Mouse (Mus musculus) myocyte (in vitro differentiated cells): Measurements from ENCODE around the gene Chil4. TPM values are rescaled to one million over a fixed set of nuclear protein-coding genes. Genes with fewer than 3 reads are reported as not detected.
"Not testable (repeated sequence)": the region's sequence is repeated elsewhere in the genome, so short reads cannot be mapped to it uniquely, and the experiment has no call there.

ENCODE experiments used
- H3K27me3 ChIP-seq: one replicate; pipeline ENCODE4 v1.6.1; 2011; ENCODE audit not compliant: control insufficient read depth, insufficient read depth, insufficient read length
- H3K36me3 ChIP-seq: one replicate; pipeline ENCODE4 v1.6.1; 2011; ENCODE audit not compliant: control insufficient read depth, insufficient read depth
- H3K4me2 ChIP-seq: one replicate; pipeline ENCODE4 v1.6.1; 2011; ENCODE audit warnings: low read depth, control low read depth
- H3K4me3 ChIP-seq: one replicate; pipeline ENCODE4 v1.5.1; 2011; ENCODE audit warnings: mild to moderate bottlenecking, control low read depth, moderate library complexity
- H3K79me2 ChIP-seq: one replicate; pipeline ENCODE4 v1.6.1; 2011; ENCODE audit not compliant: control insufficient read depth, insufficient read depth
- H3ac ChIP-seq: one replicate; pipeline ENCODE4 v1.6.1; 2011; ENCODE audit not compliant: control insufficient read depth, insufficient read length
- CEBPB ChIP-seq: IDR thresholded peaks from 2 replicates; pipeline ENCODE4 v1.6.1; 2011; ENCODE audit warnings: mild to moderate bottlenecking, moderate library complexity; ENCODE audit not compliant: poor library complexity, insufficient read depth, severe bottlenecking
- E2F4 ChIP-seq: IDR thresholded peaks from one replicate; pipeline ENCODE4 v1.6.1; 2011; ENCODE audit warnings: mild to moderate bottlenecking, control low read depth, moderate library complexity; ENCODE audit not compliant: insufficient read depth
- MAX ChIP-seq: IDR thresholded peaks from one replicate; pipeline ENCODE4 v1.6.1; 2011; ENCODE audit warnings: low read depth, mild to moderate bottlenecking, control low read depth
- MYOD1 ChIP-seq, 3 experiments: IDR thresholded peaks; one replicate each; pipeline ENCODE4 v1.6.1; 2011; ENCODE audit warnings: control low read depth in 2 of 3, low read depth in 2 of 3, mild to moderate bottlenecking in 2 of 3, moderate library complexity in 1 of 3; ENCODE audit not compliant: insufficient read length in 2 of 3, control insufficient read depth in 1 of 3
- MYOG ChIP-seq, 3 experiments: IDR thresholded peaks; one replicate each; pipeline ENCODE4 v1.6.1; 2011; ENCODE audit warnings: control low read depth in 2 of 3, low read depth in 2 of 3, mild to moderate bottlenecking in 2 of 3; ENCODE audit not compliant: insufficient read length in 2 of 3, control insufficient read depth in 1 of 3, insufficient read depth in 1 of 3
- POLR2A ChIP-seq: IDR thresholded peaks from one replicate; pipeline ENCODE4 v1.6.1; 2011; ENCODE audit warnings: low read depth, mild to moderate bottlenecking, control low read depth, moderate library complexity; ENCODE audit not compliant: insufficient read length
- POLR2AphosphoS2 ChIP-seq: IDR thresholded peaks from one replicate; pipeline ENCODE4 v1.6.1; 2011; ENCODE audit warnings: low read depth, control low read depth; ENCODE audit not compliant: insufficient read length
- REST ChIP-seq: IDR thresholded peaks from one replicate; pipeline ENCODE4 v1.6.1; 2011; ENCODE audit warnings: mild to moderate bottlenecking, control low read depth, moderate library complexity; ENCODE audit not compliant: insufficient read depth, insufficient read length
- SRF ChIP-seq: IDR thresholded peaks from one replicate; pipeline ENCODE4 v1.6.1; 2011; ENCODE audit warnings: low read depth; ENCODE audit not compliant: control insufficient read depth, insufficient read length
- TCF12 ChIP-seq: IDR thresholded peaks from one replicate; pipeline ENCODE4 v1.6.1; 2011; ENCODE audit warnings: mild to moderate bottlenecking, control low read depth; ENCODE audit not compliant: poor library complexity, insufficient read depth, severe bottlenecking
- TCF3 ChIP-seq: IDR thresholded peaks from one replicate; pipeline ENCODE4 v1.6.1; 2011; ENCODE audit warnings: low read depth, control low read depth; ENCODE audit not compliant: insufficient read length
- USF1 ChIP-seq: IDR thresholded peaks from one replicate; pipeline ENCODE4 v1.6.1; 2011; ENCODE audit warnings: low read depth, mild to moderate bottlenecking, control low read depth, moderate library complexity
- polyA plus RNA-seq: library from polyadenylated mRNA; unstranded; fragments of >200 nt; fragmentation: generic; extraction: Trizol; gene quantifications from one replicate; pipeline ENCODE4 v1.2.1, GENCODE M21; 2012; ENCODE audit warnings: missing spikeins

Gene Chil4
- not detected for polyA plus RNA-seq

GRCm38 (mm10) chr3:106219407-106219806 lies at the start of gene Chil4:
Chil4 (minus strand) TSS chr3:106219507.
- Histone ChIP-seq H3K79me2 (no peaks in the 10 kb centered on the region), H3K4me2 (no peak within 1 kb of the TSS), H3K27me3 (no peaks in the 10 kb centered on the region), H3K4me3 (no peak within 1 kb of the TSS), H3K36me3 (no peaks in the 10 kb centered on the region), H3ac (no peak within 1 kb of the TSS)
- TF ChIP-seq USF1 (no peak), TCF12 (no peak), CEBPB (no peak)

DNA sequence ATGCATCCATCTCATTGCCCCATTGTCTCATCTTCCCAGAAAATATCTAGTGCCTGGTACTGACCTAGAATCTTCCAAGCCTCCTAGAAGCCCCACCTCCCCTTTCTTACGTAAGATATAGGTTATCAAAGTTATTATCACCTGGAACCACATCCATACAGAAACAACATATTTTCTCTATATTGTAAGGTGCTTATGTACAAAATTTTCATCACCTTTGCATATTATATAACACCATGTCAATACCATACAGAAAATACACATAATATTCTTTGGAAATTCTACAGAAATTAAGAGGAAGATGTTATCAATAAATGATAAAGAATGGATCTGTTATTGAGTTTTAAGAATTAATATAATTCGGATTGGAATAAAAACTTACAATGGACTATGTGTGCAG lies 46.5 kb upstream of the Chil4 start:
- TF ChIP-seq USF1 (no peak), E2F4 (no peak), MAX (no peak), MYOD1 (IDR thresholded peaks at IDR 0.05; ENCODE audit: control insufficient read depth in 1 of 3, insufficient read length in 2 of 3, low read depth in 2 of 3) (no peak), POLR2AphosphoS2 (no peak), TCF3 (no peak), CEBPB (no peak), TCF12 (no peak), SRF (no peak), REST (no peak), POLR2A (no peak), MYOG (IDR thresholded peaks at IDR 0.05; ENCODE audit: control insufficient read depth in 1 of 3, insufficient read depth in 1 of 3, insufficient read length in 2 of 3, low read depth in 2 of 3) (no peak)
- Histone ChIP-seq H3K27me3 (no peaks in the 10 kb centered on the region), H3K4me3 (no peak overlapping the region), H3K79me2 (no peaks in the 10 kb centered on the region), H3K36me3 (no peaks in the 10 kb centered on the region), H3K4me2 (no peak overlapping the region), H3ac (no peak overlapping the region)

DNA sequence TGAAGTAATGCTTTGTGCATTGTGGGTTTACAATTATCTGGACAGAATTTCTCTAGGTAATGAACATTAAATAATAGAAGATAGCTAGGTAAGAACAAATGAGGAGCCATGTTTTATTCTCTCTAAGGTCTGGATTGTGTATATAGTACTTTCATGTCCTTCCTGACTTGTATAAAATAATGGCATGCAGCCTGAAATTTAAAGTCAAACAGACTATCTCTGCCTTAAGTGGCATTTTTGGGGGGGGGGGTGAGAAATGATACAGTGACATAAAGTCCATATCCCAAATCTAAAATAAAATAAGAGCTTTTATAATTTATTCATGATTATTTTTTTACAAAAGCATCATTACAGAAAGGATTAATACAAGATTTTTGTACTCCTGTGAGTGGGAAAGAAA lies 45.5 kb upstream of the Chil4 start:
- H3K27me3 ChIP-seq = no peaks in the 10 kb centered on the region
- no peak overlapping the region for H3K4me3 ChIP-seq
- H3K4me2 ChIP-seq = no peak overlapping the region
- H3K79me2 ChIP-seq = no peaks in the 10 kb centered on the region
- no peaks in the 10 kb centered on the region for H3K36me3 ChIP-seq
- TF ChIP-seq USF1 (no peak), POLR2A (no peak), REST (no peak), MYOD1 (IDR thresholded peaks at IDR 0.05; ENCODE audit: control insufficient read depth in 1 of 3, insufficient read length in 2 of 3, low read depth in 2 of 3) (no peak), TCF12 (no peak), MYOG (IDR thresholded peaks at IDR 0.05; ENCODE audit: control insufficient read depth in 1 of 3, insufficient read depth in 1 of 3, insufficient read length in 2 of 3, low read depth in 2 of 3) (no peak), MAX (no peak), CEBPB (no peak), POLR2AphosphoS2 (no peak), E2F4 (no peak), TCF3 (no peak), SRF (no peak)
- no peak overlapping the region for H3ac ChIP-seq

DNA sequence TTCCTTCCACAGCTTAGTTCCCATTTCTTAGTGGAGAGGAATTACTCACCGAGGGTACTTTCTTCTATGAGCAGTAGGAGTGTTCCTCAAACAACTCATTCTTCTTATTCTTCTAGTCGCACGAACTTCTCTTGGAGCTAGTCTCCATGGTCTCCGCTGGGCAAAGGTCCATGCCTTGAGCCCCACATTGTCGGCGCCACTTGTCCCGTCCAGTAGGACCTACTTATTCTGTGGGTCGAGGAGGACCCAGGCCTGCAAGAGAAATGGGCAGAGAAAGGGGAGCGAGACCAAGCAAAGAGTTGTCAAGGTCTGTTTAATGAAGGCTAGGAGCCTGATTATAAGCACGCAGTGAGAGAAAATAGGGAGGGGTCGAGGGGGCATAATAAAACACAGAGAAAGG lies 37.8 kb upstream of the Chil4 start:
- not testable (repeated sequence) for H3K36me3 ChIP-seq, H3ac ChIP-seq, H3K79me2 ChIP-seq, H3K4me2 ChIP-seq, H3K27me3 ChIP-seq, H3K4me3 ChIP-seq

DNA sequence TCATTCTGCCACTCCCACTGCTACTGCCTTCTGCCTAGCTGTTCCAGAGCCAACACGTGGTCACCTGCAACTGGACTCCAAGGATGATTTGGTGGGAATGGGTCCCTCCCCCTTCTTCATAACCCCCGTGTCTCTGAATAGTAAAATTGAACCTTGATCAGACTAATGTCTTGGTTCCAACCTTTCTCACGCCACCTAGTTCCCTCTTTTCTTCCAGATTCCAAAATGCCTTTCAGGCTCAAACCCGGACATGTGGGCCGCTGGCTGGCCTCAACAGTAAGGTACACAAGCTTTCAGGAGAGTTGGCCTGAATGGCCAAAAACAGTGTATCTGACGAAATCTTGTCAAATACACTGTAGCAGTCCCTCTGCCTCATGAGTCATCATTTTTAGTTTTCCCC lies 33.4 kb upstream of the Chil4 start:
- TF ChIP-seq MYOD1 (IDR thresholded peaks at IDR 0.05; ENCODE audit: control insufficient read depth in 1 of 3, insufficient read length in 2 of 3, low read depth in 2 of 3) (no peak), TCF3 (no peak), POLR2AphosphoS2 (no peak), MYOG (IDR thresholded peaks at IDR 0.05; ENCODE audit: control insufficient read depth in 1 of 3, insufficient read depth in 1 of 3, insufficient read length in 2 of 3, low read depth in 2 of 3) (no peak), POLR2A (no peak), MAX (no peak), USF1 (no peak), CEBPB (no peak), E2F4 (no peak), REST (no peak), SRF (no peak), TCF12 (no peak)
- Histone ChIP-seq H3K27me3 (no peaks in the 10 kb centered on the region), H3K79me2 (no peaks in the 10 kb centered on the region), H3ac (no peak overlapping the region), H3K4me2 (no peak overlapping the region), H3K36me3 (no peaks in the 10 kb centered on the region), H3K4me3 (no peak overlapping the region)

DNA sequence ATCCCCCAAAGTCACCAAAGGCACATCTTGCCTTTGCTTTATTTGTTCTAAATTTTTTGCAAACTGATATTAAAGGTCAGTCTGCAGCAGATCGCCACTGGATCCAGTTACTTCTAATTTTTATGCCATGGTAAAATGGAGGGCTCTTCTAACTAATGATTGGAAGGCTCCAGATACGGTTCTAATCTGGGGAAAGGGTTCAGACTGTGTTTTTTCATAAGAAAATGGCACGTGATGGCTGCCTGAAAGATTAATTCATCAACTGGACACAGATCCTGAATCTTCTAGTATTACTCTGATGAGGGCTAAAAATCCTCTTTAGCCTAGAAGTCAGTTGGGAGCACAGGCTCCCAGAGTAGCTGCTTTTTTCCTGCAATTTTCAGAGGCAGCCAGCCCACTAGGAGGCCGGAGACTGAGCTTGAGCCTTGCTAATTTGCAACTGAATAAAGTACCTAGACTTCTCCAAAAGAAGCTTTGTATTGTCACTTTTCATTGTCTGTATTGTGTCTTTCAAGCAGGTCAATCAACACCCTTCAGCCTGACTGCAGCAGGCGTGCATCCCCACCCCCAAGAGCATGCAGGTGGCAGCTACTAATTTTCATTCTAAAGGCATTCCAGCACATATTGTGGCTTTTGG lies 31.6 kb upstream of the Chil4 start:
- not testable (repeated sequence) for H3K79me2 ChIP-seq, H3K4me3 ChIP-seq, H3K27me3 ChIP-seq, H3K4me2 ChIP-seq, H3ac ChIP-seq, H3K36me3 ChIP-seq

DNA sequence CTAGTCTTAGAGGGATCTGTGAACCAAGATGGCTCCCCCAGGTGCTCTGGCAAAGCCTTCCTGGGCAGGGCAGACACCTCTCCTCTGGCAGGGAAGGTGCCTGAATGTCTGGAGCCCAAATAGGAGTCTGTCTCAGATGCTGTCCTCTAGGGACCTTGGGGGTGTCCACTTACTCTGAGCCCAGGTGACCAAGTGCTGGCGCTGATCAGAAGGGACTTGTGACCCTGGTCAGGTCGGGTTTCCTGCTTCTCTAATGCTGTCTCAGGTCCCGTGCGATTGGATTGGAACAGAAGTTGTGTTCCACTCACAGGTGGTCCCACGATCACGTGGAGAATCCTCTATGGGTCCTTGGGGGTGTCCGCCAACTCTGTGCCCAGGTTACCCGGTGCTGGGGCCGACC lies 28.1 kb upstream of the Chil4 start:
- H3K36me3 ChIP-seq, H3ac ChIP-seq, H3K4me2 ChIP-seq, H3K79me2 ChIP-seq, H3K27me3 ChIP-seq, H3K4me3 ChIP-seq: not testable (repeated sequence)

GRCm38 (mm10) chr3:106240210-106240609 lies 20.9 kb upstream of the Chil4 start:
- H3K27me3 ChIP-seq, H3K36me3 ChIP-seq, H3K79me2 ChIP-seq, H3ac ChIP-seq, H3K4me2 ChIP-seq, H3K4me3 ChIP-seq: not testable (repeated sequence)
